Mouse (Mus musculus) CD8-positive naive resting alpha-beta T cell, adult 2 months (primary cell): ENCODE measurements at regions not wholly inside any gene's neighbourhood (a gene's known extent, or its start where the extent isn't known, plus 50 kb on each side); places are given as distances from the start of the nearest gene placed in this dataset.

ENCODE experiments used
- DNase-seq, 2 experiments: peaks; one replicate each; pipeline ENCODE4 v3.0.0; 2022; ENCODE audit warnings: low read depth in 2 of 2, low spot score in 2 of 2

DNA sequence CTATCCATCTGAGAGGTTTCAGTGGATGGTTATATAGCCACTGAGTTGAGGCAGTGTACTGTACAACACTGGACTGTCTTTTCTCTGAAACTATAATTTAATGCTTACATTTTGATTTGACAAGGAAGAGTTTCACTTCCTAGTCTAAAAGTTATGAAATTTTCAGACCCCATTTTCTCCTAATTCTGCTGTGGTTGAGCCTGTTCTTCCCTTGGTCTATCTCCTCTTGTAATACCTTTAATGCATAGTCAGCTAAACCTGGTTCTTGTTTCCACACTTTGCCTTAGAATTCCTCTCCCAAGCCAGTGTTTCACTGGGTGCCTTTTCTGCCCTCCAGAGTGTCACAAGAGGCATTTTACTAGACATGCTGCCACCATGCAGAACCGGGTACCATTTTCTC is 279.3 kb upstream of the Camk1g start:
- no peak for DNase-seq

- no peak for DNase-seq
These were observed 277.5 kb upstream of the Camk1g start for GRCm38 (mm10) chr1:193647371-193648270.

DNA sequence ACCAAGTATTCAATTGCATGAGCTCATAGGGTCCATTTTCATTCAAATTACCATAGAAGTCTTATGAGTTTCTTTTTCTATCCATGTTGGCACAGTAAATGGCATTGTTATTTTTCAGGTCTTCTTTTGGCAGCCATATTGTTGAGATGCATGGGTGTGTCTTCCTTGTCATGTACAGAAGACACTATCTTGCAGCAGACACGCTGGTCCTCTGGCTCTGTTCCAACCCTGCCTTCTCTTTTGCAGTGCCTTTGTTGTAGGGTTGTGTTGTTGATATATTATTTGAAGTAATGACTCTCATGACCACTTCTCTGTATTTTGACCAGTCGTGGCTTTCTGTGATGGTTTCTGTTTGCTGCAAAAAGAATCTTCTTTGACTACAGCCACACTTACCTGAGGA is 274.4 kb upstream of the Camk1g start:
- no peak for DNase-seq

DNA sequence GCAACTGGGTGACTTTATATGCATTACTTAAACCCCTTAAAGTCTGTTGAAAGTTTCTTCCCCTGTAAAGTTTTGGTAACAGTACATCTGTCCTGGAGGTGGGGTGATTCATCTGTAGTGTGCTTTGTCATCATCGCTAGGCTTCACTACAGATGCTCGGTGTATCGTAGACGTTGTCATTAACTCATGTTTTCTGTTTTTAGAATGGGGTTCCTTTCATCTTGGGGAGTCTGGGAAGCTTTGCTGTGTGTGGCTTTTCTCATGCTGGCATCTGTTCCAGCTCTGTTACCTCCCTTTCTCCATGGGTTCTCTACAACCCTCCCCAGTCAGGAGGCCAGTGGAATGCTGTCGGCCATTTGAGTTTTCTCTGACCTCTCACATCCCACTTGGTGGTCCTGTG is 266.4 kb upstream of the Camk1g start:
- DNase-seq = no peak

- no peak for DNase-seq
These were observed 262.0 kb upstream of the Camk1g start for GRCm38 (mm10) chr1:193632115-193632514.

- no peak for DNase-seq
These were observed 259.8 kb upstream of the Camk1g start for GRCm38 (mm10) chr1:193629887-193630286.

DNA sequence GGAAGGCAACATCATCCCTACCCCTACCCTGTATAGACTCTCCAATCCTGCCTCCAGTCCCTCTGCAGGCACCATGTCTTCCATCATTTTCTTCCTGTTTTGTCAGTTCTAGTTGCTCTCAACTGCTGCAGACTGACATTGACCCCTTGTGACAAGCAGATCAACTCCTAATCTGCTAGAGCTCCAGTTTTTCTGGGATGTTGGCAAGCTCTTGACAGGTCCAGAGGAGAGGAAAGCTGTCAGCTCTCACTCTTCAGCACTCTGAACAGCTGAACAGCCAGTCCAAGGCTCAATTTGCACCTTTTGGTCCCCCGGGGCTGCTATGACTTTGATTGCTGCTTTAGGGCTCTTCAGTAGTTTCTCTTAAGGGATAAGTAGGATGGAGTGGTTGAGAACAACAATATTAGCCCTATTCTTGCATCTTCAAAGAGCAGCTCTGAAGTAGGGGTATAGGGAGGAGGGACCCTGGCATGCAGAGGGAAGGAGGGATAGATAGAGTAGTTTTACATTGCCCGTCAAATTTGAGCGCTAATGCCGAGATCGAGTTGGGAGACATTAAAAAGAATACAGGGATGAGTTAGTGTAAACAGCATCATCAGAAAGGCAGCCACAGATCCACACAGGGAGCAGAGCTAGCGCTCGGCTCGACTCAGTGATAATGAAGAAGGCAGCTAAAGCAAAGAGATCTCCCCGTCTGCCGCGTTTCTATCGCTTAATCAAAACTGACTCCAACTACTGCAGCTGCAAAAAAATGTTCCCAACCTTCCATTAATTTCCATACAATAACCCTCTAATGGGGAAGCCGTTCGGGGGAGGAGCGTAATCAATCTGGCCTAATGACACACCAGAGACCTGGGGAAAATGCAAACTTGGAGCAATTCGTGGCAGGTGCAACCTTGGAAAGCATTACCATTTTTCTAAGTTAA is 257.1 kb upstream of the Camk1g start:
- no peak for DNase-seq

DNA sequence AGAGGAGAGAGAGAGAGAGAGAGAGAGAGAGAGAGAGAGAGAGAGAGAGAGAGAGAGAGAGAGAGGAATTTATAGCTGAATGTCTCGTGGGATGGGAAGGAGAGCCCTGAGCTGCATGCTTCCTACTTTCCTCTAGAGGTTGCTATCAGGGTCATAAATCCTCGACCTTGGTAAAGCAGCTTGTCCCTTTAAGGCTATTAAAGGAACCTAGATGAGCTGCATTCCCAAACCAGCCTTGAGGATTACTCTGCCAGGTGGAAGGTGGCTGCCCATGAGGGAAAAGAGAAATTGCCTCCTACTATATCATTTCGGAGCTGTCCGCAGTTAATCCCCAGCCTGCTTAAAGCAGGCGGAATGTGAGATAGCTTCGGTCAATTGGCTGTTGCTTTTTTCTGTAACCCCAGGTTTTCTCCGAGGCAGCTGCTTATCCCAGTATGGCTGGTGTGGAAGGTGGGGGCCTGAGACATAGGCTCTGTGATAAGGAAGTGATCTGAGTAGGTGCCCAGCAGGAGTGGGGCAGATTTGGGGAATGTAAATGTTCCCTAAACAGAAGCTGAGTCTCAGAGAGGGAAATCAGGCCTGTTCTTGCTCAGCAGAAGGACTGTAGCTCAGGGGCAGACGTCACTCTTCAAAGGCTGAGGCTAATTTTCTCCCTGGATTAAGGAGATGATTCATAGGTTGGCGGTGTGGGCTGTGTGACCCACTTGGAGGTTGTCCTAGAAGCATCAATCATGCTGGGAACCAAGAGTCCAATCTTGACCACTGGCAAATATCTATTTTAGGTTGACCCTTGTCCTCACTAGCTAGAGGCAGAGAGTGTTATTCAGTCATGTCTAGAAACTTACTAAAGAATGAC is 255.2 kb upstream of the Camk1g start:
- no peak for DNase-seq

- no peak for DNase-seq
These were observed 253.5 kb upstream of the Camk1g start for GRCm38 (mm10) chr1:193623571-193623970.

DNA sequence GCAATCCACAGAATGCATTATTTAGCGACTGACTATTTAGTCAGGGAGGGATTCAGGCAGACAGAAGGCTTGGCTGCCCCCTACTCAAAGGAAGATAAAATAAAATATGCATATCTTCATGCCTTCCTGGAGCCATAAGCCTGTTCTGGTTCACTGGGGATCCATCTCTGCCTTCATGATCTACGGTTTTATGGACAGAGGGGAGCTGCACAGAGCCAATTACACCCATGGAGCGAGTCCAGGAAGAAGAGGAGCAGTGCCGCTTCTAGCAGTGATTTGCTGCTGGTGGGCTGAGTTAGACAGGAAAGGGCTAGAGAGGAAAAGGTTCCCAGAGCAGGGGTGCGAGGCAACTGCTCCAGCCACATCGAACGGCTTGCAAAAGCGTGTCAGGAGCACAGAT is 248.2 kb upstream of the Camk1g start:
- DNase-seq = no peak

DNA sequence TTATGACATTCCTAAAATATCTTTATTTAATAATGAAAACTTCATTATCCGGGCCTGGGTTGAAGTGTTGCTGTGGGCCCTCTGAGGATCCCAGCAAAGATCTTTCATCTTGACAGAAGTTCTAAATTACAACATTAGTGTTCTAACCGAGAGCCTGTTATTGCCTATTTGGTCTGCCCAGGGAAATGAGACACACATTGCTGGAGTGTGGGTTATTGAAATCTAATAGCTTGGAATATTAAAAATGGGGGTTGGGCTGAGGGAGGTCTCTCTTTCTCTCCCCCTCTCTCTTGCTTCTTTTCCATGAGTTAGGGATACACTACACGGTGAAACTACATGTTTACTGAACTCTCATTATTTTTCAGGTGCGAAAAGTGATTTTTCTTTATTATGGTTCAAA is 240.4 kb upstream of the Camk1g start:
- DNase-seq = no peak

GRCm38 (mm10) chr1:193599895-193600294 is 229.8 kb upstream of the Camk1g start:
- no peak for DNase-seq

DNA sequence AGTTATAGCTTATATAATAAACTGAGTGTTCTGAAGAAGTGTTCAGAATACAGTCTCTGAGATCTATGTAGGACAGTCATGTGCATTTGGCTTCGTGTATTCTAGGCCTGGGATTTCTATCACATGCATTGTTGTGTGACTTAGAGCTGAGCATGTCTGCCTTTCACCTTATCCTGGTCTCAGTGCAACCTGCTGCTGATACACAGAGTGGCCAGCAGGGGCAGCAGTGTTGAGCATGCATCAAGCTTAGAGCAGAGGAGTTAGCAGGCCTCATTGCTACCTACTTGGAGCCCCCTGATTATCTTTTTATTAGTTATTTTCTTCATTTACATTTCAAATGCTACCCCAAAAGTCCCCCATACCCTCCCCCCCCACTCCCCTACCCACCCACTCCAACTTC is 229.1 kb upstream of the Camk1g start:
- peak in 1 of 2 experiments; percentile 9 for DNase-seq

GRCm38 (mm10) chr1:193590301-193590829 is 220.3 kb upstream of the Camk1g start:
- no peak for DNase-seq

DNA sequence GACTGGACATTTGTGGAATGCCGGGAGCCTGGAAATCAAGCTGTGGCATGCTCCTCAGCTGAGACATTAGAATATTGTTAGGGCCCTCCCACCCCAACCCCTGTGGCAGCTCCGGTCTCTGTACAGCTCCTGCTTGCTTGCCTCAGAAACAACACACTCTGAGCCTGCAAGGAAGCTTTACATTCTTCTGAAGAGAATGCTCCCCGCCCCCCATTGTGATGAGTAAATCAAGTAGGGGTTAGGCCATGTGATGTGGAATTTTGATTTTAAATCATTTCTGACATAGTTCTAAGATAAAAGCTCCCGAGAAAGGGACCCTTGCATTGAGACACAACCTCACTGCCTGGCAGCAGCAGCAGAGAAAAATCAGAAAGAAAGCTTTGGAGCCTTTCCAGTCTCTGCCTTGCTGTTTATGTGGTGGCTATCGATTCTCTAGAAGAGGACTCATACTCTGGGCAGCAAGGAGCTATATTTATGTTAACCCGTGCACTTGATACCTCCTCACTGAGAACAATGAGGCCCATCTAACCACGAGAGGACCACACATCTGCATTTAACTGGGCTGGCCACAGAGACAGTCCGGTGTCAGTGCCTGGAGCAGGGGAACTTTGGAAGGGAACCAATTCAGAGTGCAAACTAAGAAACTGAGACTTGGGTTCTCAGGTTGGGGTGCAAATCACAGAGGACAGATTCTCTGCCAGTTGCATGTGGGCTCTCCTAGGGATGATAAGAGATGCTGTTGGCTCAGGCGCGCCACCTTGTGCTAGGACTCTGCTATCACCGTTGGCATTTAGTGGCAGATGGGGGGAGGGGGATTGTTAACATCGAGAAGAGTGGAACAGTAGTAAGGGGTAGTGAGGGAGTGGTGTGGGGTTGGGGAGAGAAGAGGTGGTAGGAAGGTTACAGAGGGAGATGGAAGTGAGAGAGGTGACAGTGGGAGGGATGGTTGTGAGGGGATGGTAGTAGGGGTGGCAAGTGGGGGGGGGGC is 218.7 kb upstream of the Camk1g start:
- peak; percentile 36 to 53 for DNase-seq

DNA sequence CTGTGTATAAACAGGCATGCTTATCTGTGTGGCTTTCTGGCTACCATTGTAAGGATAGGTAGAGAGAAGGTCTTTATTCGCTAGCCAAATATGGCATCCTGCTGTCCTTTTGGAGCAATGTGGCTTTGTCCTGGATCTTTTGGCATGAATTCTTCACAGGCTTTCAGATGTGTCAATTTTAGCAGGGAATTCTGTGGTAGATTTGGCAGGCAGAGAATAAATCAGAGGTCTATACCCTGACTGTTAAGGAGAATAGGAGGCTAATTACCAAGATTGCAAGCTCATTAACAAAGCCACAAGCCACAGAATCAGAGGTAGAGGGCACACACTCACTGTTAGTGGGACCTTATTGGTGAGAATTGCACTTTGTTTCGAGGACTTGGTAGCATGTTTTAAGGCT is 217.2 kb upstream of the Camk1g start:
- DNase-seq = no peak

DNA sequence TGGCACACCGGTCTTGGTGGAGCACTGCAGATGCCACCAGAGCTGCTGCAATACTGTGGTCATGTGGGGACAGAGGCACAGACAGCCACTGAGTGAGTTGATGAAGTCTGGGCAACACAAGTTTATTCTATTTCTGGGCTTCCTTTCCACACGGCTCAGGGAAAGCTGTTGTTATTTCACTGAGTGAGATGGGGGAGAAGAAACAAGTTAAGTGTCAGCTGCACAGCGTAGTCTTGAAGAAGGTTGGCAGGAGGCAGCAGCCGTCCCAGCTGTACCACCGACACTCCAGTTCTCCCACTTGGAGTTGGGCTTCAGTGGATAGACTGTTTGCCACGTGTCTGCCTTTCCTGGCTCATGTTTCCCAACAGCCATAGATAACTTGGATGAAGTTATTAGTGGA is 216.8 kb upstream of the Camk1g start:
- no peak for DNase-seq

- no peak for DNase-seq
These were observed 213.7 kb upstream of the Camk1g start for GRCm38 (mm10) chr1:193583791-193584190.

- DNase-seq = no peak
These were observed 210.3 kb upstream of the Camk1g start for GRCm38 (mm10) chr1:193580393-193580792.

- DNase-seq = no peak
These were observed 209.6 kb upstream of the Camk1g start for GRCm38 (mm10) chr1:193579671-193580070.
